Mouse (Mus musculus) macrophage (primary cell): Measurements from ENCODE around the gene Iqcd. TPM values are rescaled to one million over a fixed set of nuclear protein-coding genes. Genes with fewer than 3 reads are reported as not detected.
A peak's percentile ranks its signal among the peaks of the same experiment; 100 is the strongest.

Experiments
- H3K27ac ChIP-seq: fragments of 350-480 bp; formaldehyde crosslinking; 2 replicates; pipeline ENCODE4 v1.9.0; 2021
- H3K36me3 ChIP-seq: fragments of 350-480 bp; formaldehyde crosslinking; 2 replicates; pipeline ENCODE4 v1.9.0; 2021; ENCODE audit errors: inconsistent target
- H3K4me3 ChIP-seq: fragments of 350-480 bp; formaldehyde crosslinking; 2 replicates; pipeline ENCODE4 v1.9.0; 2021; ENCODE audit errors: inconsistent target
- H3K79me2 ChIP-seq: fragments of 350-480 bp; formaldehyde crosslinking; 2 replicates; pipeline ENCODE4 v1.9.0; 2021; ENCODE audit errors: inconsistent target
- WGBS: methylation state at CpG from one replicate; pipeline ENCODE4 v1.1.7; 2026; ENCODE audit warnings: inconsistent platforms; ENCODE audit not compliant: missing documents; 5-methylcytosine and 5-hydroxymethylcytosine counted together
- polyA plus RNA-seq: library from polyadenylated mRNA; stranded (reverse); fragments of 250-400 nt; gene quantifications from 3 replicates; pipeline ENCODE4 v1.2.4, GENCODE M21; 2018; ENCODE audit warnings: inconsistent platforms

Iqcd gene
- polyA plus RNA-seq, 1 experiment from 2014 or later: 0.37 TPM

- Histone ChIP-seq H3K79me2 (peaks cover 64% of the 10 kb centered on the region), H3K36me3 (no peaks in the 10 kb centered on the region), H3K4me3 (no peak overlapping the region), H3K27ac (no peak overlapping the region)
- 76% methylated on average over 9 of the region's 9 CpGs for WGBS
Observed at GRCm38 (mm10) chr5:120566681-120567252, 22.0 kb upstream of the Iqcd start.

GRCm38 (mm10) chr5:120567253-120567701 lies 21.5 kb upstream of the Iqcd start:
- H3K79me2 ChIP-seq: peaks cover 64% of the 10 kb centered on the region
- no peak overlapping the region for H3K4me3 ChIP-seq
- WGBS: 90% methylated on average over 21 of the region's 21 CpGs
- H3K36me3 ChIP-seq: no peaks in the 10 kb centered on the region
- no peak overlapping the region for H3K27ac ChIP-seq

GRCm38 (mm10) chr5:120567761-120568211 lies 21.0 kb upstream of the Iqcd start:
- H3K27ac ChIP-seq: no peak overlapping the region
- 96% methylated on average over 13 of the region's 14 CpGs for WGBS
- peaks cover 64% of the 10 kb centered on the region for H3K79me2 ChIP-seq
- H3K4me3 ChIP-seq: no peak overlapping the region
- no peaks in the 10 kb centered on the region for H3K36me3 ChIP-seq

GRCm38 (mm10) chr5:120568336-120568768 lies 20.5 kb upstream of the Iqcd start:
- Histone ChIP-seq H3K27ac (no peak overlapping the region), H3K36me3 (no peaks in the 10 kb centered on the region), H3K79me2 (peaks cover 63% of the 10 kb centered on the region), H3K4me3 (no peak overlapping the region)
- 92% methylated on average over 8 of the region's 9 CpGs for WGBS

GRCm38 (mm10) chr5:120568964-120569363 lies 19.9 kb upstream of the Iqcd start:
- Histone ChIP-seq H3K4me3 (no peak overlapping the region), H3K79me2 (peaks cover 64% of the 10 kb centered on the region), H3K36me3 (no peaks in the 10 kb centered on the region), H3K27ac (no peak overlapping the region)
- WGBS: 92% methylated on average over 4 of the region's 4 CpGs

- peaks cover 71% of the 10 kb centered on the region for H3K79me2 ChIP-seq
- 97% methylated on average over 3 of the region's 3 CpGs for WGBS
- H3K4me3 ChIP-seq: no peak overlapping the region
- no peaks in the 10 kb centered on the region for H3K36me3 ChIP-seq
- H3K27ac ChIP-seq: peak overlapping the region; percentile 91
Observed at GRCm38 (mm10) chr5:120569791-120570190, 19.0 kb upstream of the Iqcd start.

GRCm38 (mm10) chr5:120570289-120570897 lies 18.4 kb upstream of the Iqcd start:
- 8% methylated on average over 10 of the region's 11 CpGs for WGBS
- Histone ChIP-seq H3K4me3 (no peak overlapping the region), H3K36me3 (no peaks in the 10 kb centered on the region), H3K27ac (peak overlapping the region; percentile 91), H3K79me2 (peaks cover 72% of the 10 kb centered on the region)

- H3K4me3 ChIP-seq: no peak overlapping the region
- no peaks in the 10 kb centered on the region for H3K36me3 ChIP-seq
- peaks cover 72% of the 10 kb centered on the region for H3K79me2 ChIP-seq
- peak overlapping the region; percentile 91 for H3K27ac ChIP-seq
- WGBS: 91% methylated on average over 13 of the region's 14 CpGs
Observed at GRCm38 (mm10) chr5:120571056-120571740, 17.6 kb upstream of the Iqcd start.

GRCm38 (mm10) chr5:120574469-120575063 lies 14.2 kb upstream of the Iqcd start:
- H3K4me3 ChIP-seq: no peak overlapping the region
- H3K36me3 ChIP-seq: no peaks in the 10 kb centered on the region
- WGBS: 93% methylated on average over 10 of the region's 10 CpGs
- H3K79me2 ChIP-seq: peaks cover 45% of the 10 kb centered on the region; the same call in 1 of the 2 replicates
- no peak overlapping the region for H3K27ac ChIP-seq

GRCm38 (mm10) chr5:120576781-120577301 lies 12.0 kb upstream of the Iqcd start:
- H3K27ac ChIP-seq: no peak overlapping the region
- H3K79me2 ChIP-seq: peaks cover 43% of the 10 kb centered on the region; the same call in 1 of the 2 replicates
- peaks cover 3% of the 10 kb centered on the region for H3K36me3 ChIP-seq
- no peak overlapping the region for H3K4me3 ChIP-seq
- WGBS: 18% methylated on average over 11 of the region's 11 CpGs

- peaks cover 35% of the 10 kb centered on the region; the same call in 1 of the 2 replicates for H3K79me2 ChIP-seq
- no peak overlapping the region for H3K27ac ChIP-seq
- H3K4me3 ChIP-seq: no peak overlapping the region
- H3K36me3 ChIP-seq: peaks cover 12% of the 10 kb centered on the region
- 49% methylated on average over 10 of the region's 10 CpGs for WGBS
Observed at GRCm38 (mm10) chr5:120577935-120578441, 10.8 kb upstream of the Iqcd start.

- H3K27ac ChIP-seq: no peak overlapping the region
- WGBS: 26% methylated on average over 12 of the region's 12 CpGs
- peaks cover 18% of the 10 kb centered on the region for H3K36me3 ChIP-seq
- no peak overlapping the region for H3K4me3 ChIP-seq
- H3K79me2 ChIP-seq: peaks cover 32% of the 10 kb centered on the region; the same call in 1 of the 2 replicates
Observed at GRCm38 (mm10) chr5:120578504-120579081, 10.2 kb upstream of the Iqcd start.

GRCm38 (mm10) chr5:120579211-120579897 lies 9.5 kb upstream of the Iqcd start:
- Histone ChIP-seq H3K36me3 (peaks cover 25% of the 10 kb centered on the region), H3K27ac (no peak overlapping the region), H3K4me3 (no peak overlapping the region), H3K79me2 (peaks cover 25% of the 10 kb centered on the region; the same call in 1 of the 2 replicates)
- WGBS: 41% methylated on average over 26 of the region's 26 CpGs
